Mouse (Mus musculus) heart, embryonic 10.5 days (tissue): Measurements from ENCODE around the gene Gm11992. TPM values are rescaled to one million over a fixed set of nuclear protein-coding genes. Genes with fewer than 3 reads are reported as not detected.

ENCODE experiments used
- DNase-seq: peaks from one replicate; pipeline ENCODE4 v3.0.0-alpha.2; 2017; ENCODE audit warnings: low spot score
- H3K27ac ChIP-seq: fragments of 300-500 bp; sonication (generic); 2 replicates; pipeline ENCODE4 v1.5.1; 2016; ENCODE audit warnings: mild to moderate bottlenecking
- H3K27me3 ChIP-seq: fragments of 300-500 bp; sonication (generic); 2 replicates; pipeline ENCODE4 v1.6.1; 2016; ENCODE audit warnings: mild to moderate bottlenecking; ENCODE audit not compliant: poor library complexity, insufficient read depth, severe bottlenecking
- H3K36me3 ChIP-seq: fragments of 300-500 bp; sonication (generic); 2 replicates; pipeline ENCODE4 v1.6.1; 2016; ENCODE audit warnings: mild to moderate bottlenecking, moderate library complexity
- H3K4me1 ChIP-seq: fragments of 300-500 bp; sonication (generic); 2 replicates; pipeline ENCODE4 v1.6.1; 2016; ENCODE audit warnings: mild to moderate bottlenecking
- H3K4me3 ChIP-seq: fragments of 300-500 bp; sonication (generic); 2 replicates; pipeline ENCODE4 v1.5.1; 2016; ENCODE audit warnings: mild to moderate bottlenecking, moderate library complexity
- H3K9me3 ChIP-seq: fragments of 300-500 bp; sonication (generic); 2 replicates; pipeline ENCODE4 v1.6.1; 2016; ENCODE audit warnings: mild to moderate bottlenecking, moderate library complexity
- WGBS: fragments of 180-500 bp; shearing (Covaris S2); methylation state at CpG from one replicate; pipeline ENCODE4 v1.1.7; 2016; 5-methylcytosine and 5-hydroxymethylcytosine counted together
- polyA plus RNA-seq: library from polyadenylated mRNA; unstranded; fragments of >200 nt; fragmentation: Nextera tagmentation; extraction: Ambion mirVana; gene quantifications from 2 replicates; pipeline ENCODE4 v1.2.1, GENCODE M21; 2016

The Gm11992 gene
- polyA plus RNA-seq, 1 experiment from 2014 or later: 0.88 TPM

- H3K36me3 ChIP-seq: no peaks in the 10 kb centered on the region
- under 1% methylated on average over 13 of the region's 13 CpGs for WGBS
- peak overlapping the region; percentile 81 for H3K27ac ChIP-seq
- peak overlapping the region; percentile 64 for H3K4me3 ChIP-seq
- H3K9me3 ChIP-seq: no peaks in the 10 kb centered on the region
- H3K27me3 ChIP-seq: peaks cover 36% of the 10 kb centered on the region
- no peak for DNase-seq
- peaks cover 30% of the 10 kb centered on the region for H3K4me1 ChIP-seq
These were observed 69.1 kb downstream of the Gm11992 start for GRCm38 (mm10) chr11:9117358-9118049.

GRCm38 (mm10) chr11:9118050-9118420 lies 69.6 kb downstream of the Gm11992 start, which contains the start of gene Upp1:
Upp1 (plus strand) TSS chr11:9118103.
- Histone ChIP-seq H3K27me3 (peaks cover 36% of the 10 kb centered on the region), H3K4me3 (peak within 1 kb of the TSS; percentile 64), H3K4me1 (peaks cover 30% of the 10 kb centered on the region), H3K27ac (peak within 1 kb of the TSS; percentile 81), H3K36me3 (no peaks in the 10 kb centered on the region), H3K9me3 (no peaks in the 10 kb centered on the region)
- DNase-seq: no peak
- WGBS: under 1% methylated on average over 7 of the region's 7 CpGs

- H3K36me3 ChIP-seq: no peaks in the 10 kb centered on the region
- peaks cover 36% of the 10 kb centered on the region for H3K27me3 ChIP-seq
- peak overlapping the region; percentile 81 for H3K27ac ChIP-seq
- peak overlapping the region; percentile 64 for H3K4me3 ChIP-seq
- under 1% methylated on average over 40 of the region's 40 CpGs for WGBS
- peaks cover 30% of the 10 kb centered on the region for H3K4me1 ChIP-seq
- no peaks in the 10 kb centered on the region for H3K9me3 ChIP-seq
- DNase-seq: peak; percentile 82
These were observed 70.2 kb downstream of the Gm11992 start for GRCm38 (mm10) chr11:9118421-9119121.

Other genes with a start within 250 kb of the Gm11992 start
- gene Pkd1l1, start 75.3 kb upstream of the Gm11992 start, polyA plus RNA-seq: 0.04 TPM in 2 replicates
- 15.9 and 20.2 TPM in 2 replicates for gene Hus1, start 37.4 kb upstream of the Gm11992 start, polyA plus RNA-seq
- 0.20 and 0.35 TPM in 2 replicates for gene Sun3, start 397 bp downstream of the Gm11992 start, polyA plus RNA-seq
- gene Upp1, start 69.5 kb downstream of the Gm11992 start, polyA plus RNA-seq: 11.9 and 18.4 TPM in 2 replicates
- gene Abca13, start 143.3 kb downstream of the Gm11992 start, polyA plus RNA-seq: 0.01 TPM in 1 of 2 replicates, not detected in the other